Mouse (Mus musculus) CH12.LX (cell line): ENCODE data around the gene Gpx4. TPM values are rescaled to one million over a fixed set of nuclear protein-coding genes. Genes with fewer than 3 reads are reported as not detected.
A peak's percentile ranks its signal among the peaks of the same experiment; 100 is the strongest.

Experiments
- DNase-seq: peaks from one replicate; pipeline ENCODE4 v3.0.0-alpha.2; 2013; ENCODE audit errors: extremely low read depth
- H3K27ac ChIP-seq: 2 replicates; pipeline ENCODE4 v1.5.1; 2012; ENCODE audit warnings: low read depth, mild to moderate bottlenecking, control low read depth, moderate library complexity; ENCODE audit not compliant: insufficient read depth
- H3K27me3 ChIP-seq: replicated peaks from 2 replicates; pipeline ENCODE3; 2012; ENCODE audit warnings: inconsistent platforms
- H3K36me3 ChIP-seq, 2 experiments: replicated peaks in 1 of 2; 2 replicates each; pipeline versions ENCODE3 to v1.6.1; 2012; ENCODE audit warnings: inconsistent platforms in 1 of 2, low read length in 1 of 2, mild to moderate bottlenecking in 1 of 2, mixed read lengths in 1 of 2, moderate library complexity in 1 of 2; ENCODE audit not compliant: control insufficient read depth in 1 of 2, insufficient read depth in 1 of 2
- H3K4me1 ChIP-seq, 2 experiments: 2 replicates each; pipeline ENCODE4 v1.6.1; 2012; ENCODE audit warnings: inconsistent platforms in 1 of 2, moderate library complexity in 1 of 2; ENCODE audit not compliant: insufficient read depth in 2 of 2, control insufficient read depth in 1 of 2
- H3K4me2 ChIP-seq: 2 replicates; pipeline ENCODE4 v1.6.1; 2012; ENCODE audit warnings: low read depth, mild to moderate bottlenecking, control low read depth; ENCODE audit not compliant: poor library complexity, insufficient read depth, severe bottlenecking
- H3K4me3 ChIP-seq, 3 experiments: fragments of 150-350 bp in 1 of 3; sonication (generic) in 1 of 3; replicated peaks in 1 of 3; 2 replicates each; pipeline versions ENCODE3 to v1.5.1; 2011 to 2012; ENCODE audit warnings: low read depth in 2 of 3, low read length in 2 of 3, mild to moderate bottlenecking in 2 of 3, moderate library complexity in 2 of 3, control low read depth in 1 of 3, improper control_type of control experiment in 1 of 3, inconsistent platforms in 1 of 3, mixed read lengths in 1 of 3; ENCODE audit not compliant: poor library complexity in 1 of 3
- H3K79me2 ChIP-seq: replicated peaks from 2 replicates; pipeline ENCODE4 v1.6.1; 2012; ENCODE audit warnings: mild to moderate bottlenecking, moderate library complexity; ENCODE audit not compliant: control insufficient read depth, poor library complexity, insufficient read depth, severe bottlenecking; ENCODE audit errors: extremely low read depth
- H3K9ac ChIP-seq: 2 replicates; pipeline ENCODE4 v1.6.1; 2012; ENCODE audit warnings: low read depth, mild to moderate bottlenecking, control low read depth, moderate library complexity; ENCODE audit not compliant: insufficient read depth
- H3K9me3 ChIP-seq: replicated peaks from 2 replicates; pipeline ENCODE3; 2012; ENCODE audit warnings: low read length, inconsistent platforms, mixed read lengths
- BHLHE40 ChIP-seq: IDR thresholded peaks from 2 replicates; pipeline ENCODE4 v1.6.1; 2011; ENCODE audit warnings: mild to moderate bottlenecking, low read depth, low read length, improper control_type of control experiment
- CHD2 ChIP-seq: IDR thresholded peaks from 2 replicates; pipeline ENCODE4 v1.6.1; 2011; ENCODE audit warnings: low read length, improper control_type of control experiment
- CTCF ChIP-seq, 2 experiments: IDR thresholded peaks in 1 of 2; conservative IDR thresholded peaks in 1 of 2; 2 replicates each; pipeline ENCODE4 v1.5.1; 2011 to 2012; ENCODE audit warnings: low read depth in 2 of 2, low read length in 2 of 2, improper control_type of control experiment in 1 of 2, inconsistent platforms in 1 of 2, mild to moderate bottlenecking in 1 of 2, moderate library complexity in 1 of 2
- EP300 ChIP-seq: IDR thresholded peaks from 2 replicates; pipeline ENCODE4 v1.6.1; 2011; ENCODE audit warnings: low read length, improper control_type of control experiment
- ETS1 ChIP-seq: conservative IDR thresholded peaks from 2 replicates; pipeline ENCODE4 v1.6.1; 2012; ENCODE audit warnings: low read depth, mild to moderate bottlenecking, inconsistent platforms, low read length, improper control_type of control experiment, moderate library complexity
- GABPA ChIP-seq: IDR thresholded peaks from 2 replicates; pipeline ENCODE4 v1.6.1; 2012; ENCODE audit warnings: low read depth, low read length, improper control_type of control experiment, inconsistent platforms; ENCODE audit not compliant: insufficient replicate concordance
- HCFC1 ChIP-seq: IDR thresholded peaks from 2 replicates; pipeline ENCODE4 v1.6.1; 2012; ENCODE audit warnings: low read depth, mild to moderate bottlenecking, inconsistent platforms, low read length, improper control_type of control experiment
- IRF4 ChIP-seq: IDR thresholded peaks from 2 replicates; pipeline ENCODE4 v1.6.1; 2014; ENCODE audit warnings: low read depth, mild to moderate bottlenecking, inconsistent platforms, low read length, improper control_type of control experiment
- JUND ChIP-seq: conservative IDR thresholded peaks from 2 replicates; pipeline ENCODE4 v1.6.1; 2011; ENCODE audit warnings: low read depth, low read length, improper control_type of control experiment
- KAT2A ChIP-seq: IDR thresholded peaks from 2 replicates; pipeline ENCODE4 v1.6.1; 2012; ENCODE audit warnings: low read length, improper control_type of control experiment, inconsistent platforms; ENCODE audit not compliant: insufficient replicate concordance
- MAFK ChIP-seq: IDR thresholded peaks from 2 replicates; pipeline ENCODE4 v1.6.1; 2011; ENCODE audit warnings: low read length, improper control_type of control experiment; ENCODE audit not compliant: insufficient replicate concordance
- MAX ChIP-seq: IDR thresholded peaks from 2 replicates; pipeline ENCODE4 v1.6.1; 2011; ENCODE audit warnings: low read length, improper control_type of control experiment
- MAZ ChIP-seq: IDR thresholded peaks from 2 replicates; pipeline ENCODE4 v1.6.1; 2012; ENCODE audit warnings: low read depth, mild to moderate bottlenecking, inconsistent platforms, low read length, improper control_type of control experiment, moderate library complexity
- MEF2A ChIP-seq: IDR thresholded peaks from 2 replicates; pipeline ENCODE4 v1.6.1; 2014; ENCODE audit warnings: low read depth, mild to moderate bottlenecking, inconsistent platforms, low read length, improper control_type of control experiment, borderline replicate concordance
- MXI1 ChIP-seq: IDR thresholded peaks from 2 replicates; pipeline ENCODE4 v1.6.1; 2011; ENCODE audit warnings: mild to moderate bottlenecking, low read depth, low read length, improper control_type of control experiment
- MYC ChIP-seq: IDR thresholded peaks from 2 replicates; pipeline ENCODE4 v1.6.1; 2011; ENCODE audit warnings: low read depth, mild to moderate bottlenecking, improper control_type of control experiment, low read length
- NELFE ChIP-seq: IDR thresholded peaks from 2 replicates; pipeline ENCODE4 v1.6.1; 2011; ENCODE audit warnings: low read depth, low read length, improper control_type of control experiment
- NRF1 ChIP-seq: IDR thresholded peaks from 2 replicates; pipeline ENCODE4 v1.6.1; 2014; ENCODE audit warnings: low read depth, mild to moderate bottlenecking, inconsistent platforms, low read length, improper control_type of control experiment, moderate library complexity
- POLR2A ChIP-seq: IDR thresholded peaks from 2 replicates; pipeline ENCODE4 v1.6.1; 2011; ENCODE audit warnings: low read depth, mild to moderate bottlenecking, improper control_type of control experiment, low read length
- POLR2AphosphoS2 ChIP-seq: IDR thresholded peaks from 2 replicates; pipeline ENCODE4 v1.6.1; 2011; ENCODE audit warnings: low read depth, low read length, improper control_type of control experiment
- RAD21 ChIP-seq: IDR thresholded peaks from 2 replicates; pipeline ENCODE4 v1.6.1; 2011; ENCODE audit warnings: low read depth, mild to moderate bottlenecking, low read length, improper control_type of control experiment, moderate library complexity
- RCOR1 ChIP-seq: conservative IDR thresholded peaks from 2 replicates; pipeline ENCODE4 v1.6.1; 2012; ENCODE audit warnings: low read depth, mild to moderate bottlenecking, inconsistent platforms, low read length, improper control_type of control experiment
- SIN3A ChIP-seq: IDR thresholded peaks from 2 replicates; pipeline ENCODE4 v1.6.1; 2012; ENCODE audit warnings: low read length, improper control_type of control experiment, inconsistent platforms
- SMC3 ChIP-seq: IDR thresholded peaks from 2 replicates; pipeline ENCODE4 v1.6.1; 2011; ENCODE audit warnings: low read depth, low read length, improper control_type of control experiment
- TBP ChIP-seq: conservative IDR thresholded peaks from 2 replicates; pipeline ENCODE4 v1.6.1; 2011; ENCODE audit warnings: low read depth, low read length, improper control_type of control experiment
- TCF12 ChIP-seq: IDR thresholded peaks from 2 replicates; pipeline ENCODE4 v1.6.1; 2014; ENCODE audit warnings: low read depth, mild to moderate bottlenecking, inconsistent platforms, low read length, improper control_type of control experiment
- UBTF ChIP-seq: IDR thresholded peaks from 2 replicates; pipeline ENCODE4 v1.6.1; 2012; ENCODE audit warnings: low read depth, mild to moderate bottlenecking, inconsistent platforms, low read length, improper control_type of control experiment, moderate library complexity
- USF1 ChIP-seq: IDR thresholded peaks from 2 replicates; pipeline ENCODE4 v1.6.1; 2014; ENCODE audit warnings: low read depth, mild to moderate bottlenecking, inconsistent platforms, low read length, improper control_type of control experiment
- ZC3H11A ChIP-seq: IDR thresholded peaks from 2 replicates; pipeline ENCODE4 v1.6.1; 2012; ENCODE audit warnings: low read depth, mild to moderate bottlenecking, inconsistent platforms, low read length, improper control_type of control experiment
- ZMIZ1 ChIP-seq: IDR thresholded peaks from 2 replicates; pipeline ENCODE4 v1.6.1; 2012; ENCODE audit warnings: low read depth, mild to moderate bottlenecking, inconsistent platforms, low read length, improper control_type of control experiment
- dilution Hi-C: fragments of 300-500 bp; cut with MboI; formaldehyde crosslinking; loops from 2 replicates; pipeline ENCODE4 v1.14.3; 2020; ENCODE audit warnings: low sequenced_read_pairs; ENCODE audit not compliant: extremely low pct_unique_long_range_greater_than_20kb, extremely low pct_ligation_motif_present
- in situ Hi-C: fragments of 300-500 bp; cut with MboI; formaldehyde crosslinking; loops from 3 replicates; pipeline ENCODE4 v1.14.3; 2019; ENCODE audit warnings: low sequenced_read_pairs, low pct_ligation_motif_present, low pct_unique_long_range_greater_than_20kb, mixed read lengths
- polyA plus RNA-seq: library from polyadenylated mRNA; unstranded; fragments of >175 nt; gene quantifications from 2 replicates; pipeline ENCODE4 v1.2.1, GENCODE M21; 2012; ENCODE audit warnings: low read depth; ENCODE audit not compliant: insufficient read length
- total RNA-seq, 2 experiments: library from RNA; depleted of rRNA; stranded (reverse); fragments of 300-350 nt in 1 of 2; fragments of >200 nt in 1 of 2; gene quantifications; 2 replicates each; pipeline ENCODE4 v1.2.3; 2012 to 2014

The Gpx4 gene
- total and polyA plus RNA-seq, 3 experiments: 332 to 459 (median 386) TPM

GRCm38 (mm10) chr10:80030736-80031135 is 16.2 kb upstream of the Gpx4 start:
- peak overlapping the region; percentile 30; the same call in 1 of the 2 replicates for H3K27ac ChIP-seq
- peaks cover 60 to 79% of the 10 kb centered on the region in 2 experiments for H3K36me3 ChIP-seq

GRCm38 (mm10) chr10:80032799-80033480 is 14.0 kb upstream of the Gpx4 start:
- Histone ChIP-seq H3K9ac (peak overlapping the region; percentile 54), H3K36me3 (peaks cover 62 to 79% of the 10 kb centered on the region in 2 experiments), H3K27ac (peak overlapping the region; percentile 99), H3K4me3 (no peak overlapping the region), H3K4me2 (peak overlapping the region; percentile 86), H3K4me1 (peaks cover 29 to 63% of the 10 kb centered on the region in 2 experiments), H3K79me2 (peaks cover 5% of the 10 kb centered on the region; the same call in 1 of the 2 replicates), H3K9me3 (no peaks in the 10 kb centered on the region), H3K27me3 (no peaks in the 10 kb centered on the region)
- dilution Hi-C loops (no loop called here), in situ Hi-C loops (no loop called here)
- DNase-seq: no peak
- TF ChIP-seq MXI1 (peak; percentile 92), MAX (peak; percentile 91), ZMIZ1 (0 out of 2 replicates have a peak, but pooled peaks have one; percentile 39), CHD2 (peak; percentile 88), MAZ (no peak; the same call in 1 of the 2 replicates), NELFE (no peak), GABPA (no peak), RAD21 (no peak), CTCF (conservative IDR thresholded peaks at IDR 0.05 in 1 of 2, IDR thresholded peaks at IDR 0.05 in 1 of 2; ENCODE audit: low read depth in 2 of 2, low read length in 2 of 2) (no peak), BHLHE40 (peak; percentile 91), TBP (no peak), ETS1 (peak; percentile 75), KAT2A (no peak), POLR2A (0 out of 2 replicates have a peak, but pooled peaks have one; percentile 19), SMC3 (peak; percentile 22), POLR2AphosphoS2 (no peak), SIN3A (peak; percentile 75; the same call in 1 of the 2 replicates), TCF12 (peak; percentile 46; the same call in 1 of the 2 replicates), EP300 (no peak), JUND (no peak), MEF2A (peak; percentile 71; the same call in 1 of the 2 replicates), HCFC1 (0 out of 2 replicates have a peak, but pooled peaks have one; percentile 9), RCOR1 (peak; percentile 64; the same call in 1 of the 2 replicates), MYC (peak; percentile 77), UBTF (0 out of 2 replicates have a peak, but pooled peaks have one; percentile 34), MAFK (no peak), IRF4 (no peak; the same call in 1 of the 2 replicates)

More at GRCm38 (mm10) chr10:80030736-80031135, 16.2 kb upstream of the Gpx4 start:
- in situ Hi-C loops: no loop called here
- H3K4me2 ChIP-seq: no peak overlapping the region
- TF ChIP-seq TBP (no peak), RAD21 (no peak), POLR2A (no peak), CTCF (conservative IDR thresholded peaks at IDR 0.05 in 1 of 2, IDR thresholded peaks at IDR 0.05 in 1 of 2; ENCODE audit: low read depth in 2 of 2, low read length in 2 of 2) (no peak), MYC (no peak), ZC3H11A (no peak), BHLHE40 (no peak), NRF1 (no peak), MAZ (no peak), NELFE (no peak), CHD2 (no peak), GABPA (no peak), USF1 (no peak)
- TF ChIP-seq, all 38 proteins: peak for 0
- peaks cover 35 to 65% of the 10 kb centered on the region in 2 experiments for H3K4me1 ChIP-seq
- dilution Hi-C loops: no loop called here
- H3K27me3 ChIP-seq: no peaks in the 10 kb centered on the region
- no peak overlapping the region for H3K4me3 ChIP-seq
- H3K79me2 ChIP-seq: no peaks in the 10 kb centered on the region
- no peak for DNase-seq
- no peaks in the 10 kb centered on the region for H3K9me3 ChIP-seq
- no peak overlapping the region for H3K9ac ChIP-seq
